Mouse (Mus musculus) frontal cortex, adult (tissue): Measurements from ENCODE around the gene Ostm1.
A peak's percentile ranks its signal among the peaks of the same experiment; 100 is the strongest.

Experiments
- ATAC-seq: cut with Nextera tagmentation; 2 replicates; pipeline ENCODE4 v1.9.2; 2017; ENCODE audit warnings: mild to moderate bottlenecking, moderate library complexity, mixed read lengths; ENCODE audit not compliant: low TSS enrichment

Ostm1 gene

DNA sequence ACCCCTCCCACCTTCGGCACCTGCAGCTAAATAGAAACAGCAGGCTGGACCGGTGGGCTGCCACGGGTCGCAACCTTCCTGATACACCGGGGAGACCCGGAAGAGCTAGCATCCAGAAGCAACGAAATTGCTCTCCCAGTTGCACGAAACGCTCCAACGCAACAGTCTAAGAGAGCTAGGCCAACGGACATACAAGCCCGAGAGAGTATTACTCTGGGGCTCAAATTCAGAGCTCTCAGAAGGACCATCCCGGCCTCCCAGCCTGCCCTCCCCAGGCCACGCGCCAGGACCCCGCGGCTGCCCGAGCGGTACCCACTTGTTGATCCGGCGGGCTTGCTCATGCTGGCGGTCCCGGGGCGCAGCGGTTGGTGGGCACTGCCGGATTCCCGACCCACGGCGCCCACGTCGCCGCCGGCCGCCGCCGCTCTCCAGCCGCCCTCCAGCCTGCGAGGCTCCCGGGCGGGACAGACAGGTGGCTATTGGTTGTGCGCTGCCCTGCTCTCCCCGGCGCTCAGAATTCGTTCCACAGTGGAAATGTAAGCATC is 984 bp upstream of the Ostm1 start:
- no peak for ATAC-seq

DNA sequence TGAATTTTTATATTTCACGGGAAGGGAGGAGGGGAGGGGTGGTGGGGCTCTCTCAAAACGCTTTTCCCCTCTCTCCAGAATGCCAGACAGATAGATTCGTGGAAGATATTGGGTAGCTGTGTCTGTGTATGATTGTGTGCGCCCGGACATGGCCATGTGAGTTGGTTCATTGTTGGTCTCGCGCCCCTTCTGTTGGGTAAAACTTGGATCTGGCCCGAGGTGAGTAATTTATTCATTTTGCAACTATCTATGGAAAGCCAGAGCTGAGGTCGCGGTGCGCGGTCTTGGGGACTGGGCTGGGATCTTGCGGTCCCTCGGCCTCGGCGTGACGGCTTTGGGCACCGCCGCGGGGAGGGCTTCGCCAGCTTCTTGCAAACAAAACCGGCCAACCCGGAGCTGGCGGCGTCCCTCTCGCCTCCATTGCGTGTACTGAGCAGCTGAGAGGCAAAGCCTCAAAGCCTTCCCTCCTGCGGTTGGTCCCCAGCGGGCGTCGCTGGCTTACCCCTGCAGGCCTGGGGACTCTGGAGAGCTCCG is 347 bp downstream of the Ostm1 start:
- ATAC-seq, result no peak

DNA sequence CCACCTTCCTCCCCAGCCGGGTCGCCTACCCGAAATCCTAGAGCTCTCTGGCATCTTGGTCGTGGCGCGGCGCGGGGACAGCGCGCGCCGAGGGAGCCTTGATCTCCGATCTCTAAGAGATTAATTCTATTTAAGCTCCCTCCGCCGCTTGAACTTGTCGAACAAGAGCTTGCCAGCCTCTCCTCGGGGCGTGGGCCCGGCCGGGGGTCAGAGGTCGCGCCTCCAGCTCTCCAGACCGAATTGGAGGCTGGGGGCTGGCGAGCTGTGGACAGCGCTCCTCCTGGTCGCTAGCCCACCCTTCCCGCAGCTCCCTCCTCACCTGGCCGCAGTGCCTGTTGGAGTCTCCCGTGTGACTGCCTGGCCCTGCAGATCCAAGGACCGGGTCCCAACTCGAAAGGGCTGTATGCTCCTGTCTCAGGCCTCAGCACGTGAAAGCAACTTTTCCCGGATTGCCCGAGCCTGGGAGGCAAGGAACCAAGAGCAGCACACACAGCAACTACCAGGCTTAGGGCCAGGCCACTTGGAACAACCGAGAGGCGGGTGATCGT is 888 bp downstream of the Ostm1 start:
- ATAC-seq, result no peak

DNA sequence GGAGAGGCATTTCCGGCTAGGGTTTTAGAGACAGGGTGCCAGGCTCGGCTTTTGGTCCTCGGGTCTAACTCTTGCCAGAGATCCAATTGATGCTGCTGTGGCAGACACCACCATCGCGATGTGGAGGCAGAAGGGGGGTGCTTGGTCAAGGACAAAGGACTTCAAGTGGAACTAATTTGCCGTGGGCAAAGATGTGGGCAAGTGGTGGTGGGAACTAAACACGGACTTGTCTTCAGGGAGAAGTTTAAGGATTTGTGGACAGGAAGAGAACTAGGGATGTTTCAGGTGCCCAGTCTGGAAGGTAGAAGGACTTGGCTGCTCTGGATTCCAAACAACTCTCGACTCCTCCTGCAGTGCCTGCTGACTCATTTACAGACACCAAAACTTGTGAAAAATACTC is 1.5 kb downstream of the Ostm1 start:
- no peak for ATAC-seq

DNA sequence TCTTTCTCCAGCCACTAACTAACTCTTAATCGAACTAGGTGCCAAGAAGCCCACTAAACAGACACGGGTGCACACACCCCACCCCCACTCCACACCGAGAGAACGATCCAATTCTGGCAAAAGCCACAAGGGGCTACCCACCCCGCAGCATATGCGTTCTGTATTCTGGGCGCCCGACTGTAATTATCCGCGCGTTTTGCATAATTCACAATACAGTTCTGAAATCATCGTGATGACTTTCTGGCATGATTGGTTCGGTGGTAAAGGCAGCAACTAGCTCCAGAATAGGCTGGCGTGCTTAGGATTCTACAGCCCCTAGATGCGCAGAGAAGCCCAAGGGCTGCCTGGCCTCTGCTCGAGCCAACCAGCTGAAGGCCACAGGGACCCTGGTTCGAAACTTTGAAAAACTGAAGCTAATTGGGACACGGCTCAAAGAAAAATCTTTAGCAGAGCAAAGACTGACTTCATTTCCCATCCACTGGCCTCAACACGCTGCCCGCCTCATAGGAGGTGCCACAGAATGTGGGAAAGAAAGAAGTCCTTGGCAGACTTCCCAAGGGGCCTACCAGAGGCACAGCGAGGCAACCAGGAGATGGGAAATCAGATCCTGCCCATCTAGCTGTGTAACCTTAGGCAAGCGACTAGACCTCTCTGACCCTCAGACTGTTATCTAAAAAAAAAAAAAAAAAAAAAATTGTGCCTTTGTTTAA is 2.1 kb downstream of the Ostm1 start:
- ATAC-seq, result no peak

DNA sequence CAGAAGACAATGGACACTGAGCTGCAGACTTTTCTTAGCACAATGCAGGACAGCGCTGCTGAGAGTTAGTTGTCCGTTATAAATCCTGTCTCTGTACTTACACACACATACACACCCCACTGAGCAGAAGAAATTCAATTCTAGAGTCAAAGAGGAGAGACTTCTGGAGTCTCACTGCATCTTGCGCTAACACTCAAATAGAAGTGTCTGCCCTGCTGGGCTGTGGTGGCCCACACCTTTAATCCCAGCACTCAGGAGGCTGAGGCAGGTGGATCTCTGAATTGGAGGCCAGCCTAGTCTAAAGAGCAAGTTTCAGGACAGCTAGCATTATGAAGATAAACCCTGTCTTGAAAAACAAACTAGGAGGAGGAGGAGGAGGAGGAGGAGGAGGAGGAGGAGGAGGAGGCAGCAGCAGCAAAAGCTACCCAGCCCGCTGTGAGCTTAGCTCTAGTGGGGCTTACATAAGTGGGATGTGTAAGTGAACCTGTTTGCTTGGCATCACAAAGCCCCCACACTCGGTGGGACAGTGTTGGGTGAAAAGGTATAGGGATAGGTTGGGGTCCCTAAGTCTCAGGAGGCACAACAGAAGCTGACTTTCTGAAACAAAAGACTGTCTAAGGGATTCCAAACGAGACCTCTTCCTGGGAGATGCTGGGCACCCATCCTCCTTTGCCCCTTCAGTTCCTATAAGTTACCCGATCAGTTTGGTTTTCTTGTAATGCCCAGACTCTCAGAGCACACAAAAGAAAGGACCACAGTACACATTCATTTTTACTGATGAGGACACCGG is 4.5 kb downstream of the Ostm1 start:
- no peak for ATAC-seq

DNA sequence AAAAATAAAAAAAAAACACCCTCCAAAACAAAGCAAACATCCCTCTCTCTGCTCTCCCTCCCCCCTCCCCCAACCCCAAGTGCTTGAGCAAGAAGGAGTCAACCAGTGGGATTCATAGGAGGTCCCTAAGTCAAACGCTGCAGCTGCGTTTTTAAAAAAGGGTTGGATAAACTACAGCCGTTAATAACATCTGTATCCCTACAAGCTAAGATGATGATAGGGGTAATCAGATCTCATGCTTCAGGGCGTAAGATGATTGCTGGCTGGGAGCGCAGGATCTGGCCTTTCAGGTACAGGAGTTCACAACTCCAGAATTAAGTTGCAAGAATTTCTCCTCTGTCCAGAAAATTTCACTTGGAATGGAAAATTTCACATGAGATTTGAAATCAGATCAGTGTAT is 5.9 kb downstream of the Ostm1 start:
- no peak for ATAC-seq

DNA sequence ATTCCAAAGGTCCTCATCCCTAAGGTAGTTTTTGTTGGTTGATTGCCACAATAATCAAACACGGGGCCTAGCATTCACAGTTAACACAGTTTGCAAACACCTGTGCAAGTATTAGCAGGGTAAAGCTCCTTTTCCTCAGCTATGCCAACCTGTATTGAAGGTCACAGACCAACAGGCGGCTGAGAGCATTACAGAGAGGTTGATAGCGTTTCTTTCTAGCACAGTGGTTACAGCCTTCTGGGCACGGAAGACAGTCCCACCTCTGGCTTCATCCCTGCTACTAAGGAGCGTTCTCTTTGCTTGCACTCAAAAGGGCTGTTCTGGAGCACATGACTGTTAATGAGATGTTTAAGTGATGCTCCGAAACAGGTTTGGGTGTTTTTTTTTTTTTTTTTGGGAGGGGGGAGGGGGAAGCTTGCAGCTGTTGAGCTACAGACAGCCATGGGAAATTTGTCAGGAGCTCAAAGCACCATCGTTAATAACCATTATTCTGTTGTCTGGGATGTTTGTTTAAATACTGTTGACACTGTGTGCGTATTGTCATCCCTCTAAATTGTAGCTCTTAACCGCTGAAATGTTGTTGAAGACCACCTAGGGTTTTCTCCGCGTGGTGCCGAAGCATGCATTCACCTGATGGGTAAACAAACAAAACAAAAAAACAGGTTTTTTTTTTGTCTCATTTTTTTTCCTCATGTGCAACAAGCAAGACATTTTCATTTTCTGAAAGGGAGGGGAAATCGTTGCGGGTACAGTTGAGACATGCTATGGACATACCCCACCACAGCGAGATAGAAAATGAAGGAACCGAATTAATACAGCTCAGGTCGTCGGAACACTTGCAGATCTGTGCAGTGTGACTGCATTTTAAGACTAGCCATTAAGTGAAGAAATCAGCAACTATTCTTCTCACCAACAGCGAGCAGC is 6.9 kb downstream of the Ostm1 start:
- no peak for ATAC-seq

DNA sequence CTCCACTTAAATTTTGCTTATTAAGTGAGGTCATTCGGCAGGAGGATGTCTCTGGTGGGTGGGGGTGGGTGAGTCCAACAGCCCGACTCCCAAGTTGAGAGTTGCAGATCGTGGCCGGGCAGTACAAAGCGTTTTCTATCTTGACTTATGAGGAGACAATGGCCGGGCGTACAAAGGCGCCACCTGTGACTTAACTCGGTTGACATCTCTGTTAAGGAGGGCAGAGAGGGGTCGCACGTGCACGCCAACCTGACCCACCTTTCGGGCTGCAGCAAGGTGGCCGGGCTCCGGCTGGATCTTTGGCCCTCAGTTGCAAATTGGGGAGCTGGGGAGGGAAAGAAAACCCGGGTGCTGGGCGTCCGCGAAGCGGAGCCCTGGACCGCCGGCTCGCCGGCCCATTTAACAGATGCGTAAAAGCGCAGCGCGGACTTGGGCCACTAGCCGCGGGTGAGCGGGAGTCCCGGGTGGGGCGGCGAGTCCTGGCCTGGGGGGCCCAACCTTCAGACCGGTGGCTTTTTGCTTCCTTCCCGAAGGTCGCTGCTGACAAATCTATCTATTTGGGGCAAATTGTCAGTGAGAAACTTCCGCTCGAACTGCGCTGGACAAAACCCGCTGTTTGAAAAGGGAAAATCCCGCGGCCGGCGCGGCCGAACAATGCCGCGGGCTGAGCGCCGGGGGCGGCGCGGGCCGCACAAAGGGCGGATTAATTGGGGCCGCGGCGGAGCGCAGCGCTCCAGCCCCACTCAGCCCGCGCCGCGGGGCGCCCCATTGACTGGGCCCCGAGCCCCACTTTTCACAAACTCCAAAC is 7.8 kb downstream of the Ostm1 start:
- ATAC-seq, result no peak

DNA sequence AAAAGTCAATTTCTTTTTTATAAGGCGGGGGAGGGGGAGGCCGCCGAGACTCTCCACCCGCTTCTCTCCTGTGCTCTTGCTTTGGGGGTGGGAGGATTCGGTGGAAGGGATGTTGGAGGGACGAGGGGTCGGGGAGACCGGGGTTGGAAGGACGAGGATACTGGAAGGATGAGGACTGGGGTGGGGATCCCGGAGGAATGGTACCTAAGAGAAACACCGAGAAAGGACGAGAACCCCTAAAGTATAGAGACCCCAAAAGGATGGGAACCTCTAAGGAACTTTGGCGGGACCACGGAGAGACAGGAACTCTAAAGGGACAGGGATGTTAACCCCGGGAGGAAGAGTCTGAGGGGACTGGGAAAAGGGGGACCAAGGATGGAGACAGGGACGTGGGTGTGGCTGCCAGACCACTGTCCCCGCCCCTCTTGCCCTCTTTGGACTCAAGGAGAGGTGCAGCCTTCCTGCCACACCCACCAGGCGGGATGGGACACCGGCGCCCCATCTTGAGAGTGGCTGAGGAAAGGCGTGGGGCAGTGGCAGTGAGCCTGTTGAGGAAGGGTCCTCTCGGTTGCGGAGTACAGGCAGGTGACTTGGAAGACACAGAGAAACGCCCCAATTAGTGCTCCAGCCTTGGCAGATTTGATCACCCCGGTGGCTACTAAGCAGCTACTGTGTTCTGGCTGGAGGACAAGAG is 8.5 kb downstream of the Ostm1 start:
- no peak for ATAC-seq

DNA sequence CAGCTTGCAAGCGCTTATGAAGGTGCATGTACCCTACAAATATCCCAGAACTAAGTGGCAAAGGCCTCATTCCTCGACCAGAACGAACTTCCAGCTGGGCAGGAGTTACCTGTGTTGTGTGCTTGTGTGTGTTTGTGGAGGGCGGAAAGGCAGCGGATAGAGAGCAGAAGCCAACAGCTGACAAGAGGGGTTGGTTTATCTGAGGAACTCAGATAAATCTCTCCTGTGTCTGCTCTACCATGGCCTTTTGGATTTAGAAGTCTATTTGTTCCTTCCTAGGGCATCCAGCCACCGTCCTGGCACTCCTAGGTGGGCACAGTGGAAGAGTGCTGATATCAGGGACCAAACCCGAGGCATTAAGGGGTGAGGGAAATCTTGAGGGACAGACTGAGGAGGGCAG is 9.6 kb downstream of the Ostm1 start:
- no peak for ATAC-seq

DNA sequence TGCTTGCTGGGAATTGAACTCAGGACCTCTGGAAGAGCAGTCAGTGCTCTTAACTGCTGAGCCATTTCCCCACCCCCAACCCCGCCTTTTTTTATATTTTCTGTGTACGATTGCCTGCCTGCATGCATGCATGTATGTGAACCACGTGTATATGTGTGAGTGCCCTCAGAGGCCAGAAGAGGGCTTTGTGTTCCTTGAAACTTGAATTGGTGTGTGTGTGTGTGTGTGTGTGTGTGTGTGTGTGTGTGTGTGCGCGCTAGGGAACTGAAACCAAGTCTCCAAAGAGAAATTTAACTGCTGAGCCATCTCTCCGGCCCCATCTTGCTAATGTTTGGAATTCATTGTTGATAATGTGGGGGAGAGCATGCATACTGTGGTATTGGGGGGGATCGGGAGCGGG is 15.0 kb downstream of the Ostm1 start:
- no peak for ATAC-seq

DNA sequence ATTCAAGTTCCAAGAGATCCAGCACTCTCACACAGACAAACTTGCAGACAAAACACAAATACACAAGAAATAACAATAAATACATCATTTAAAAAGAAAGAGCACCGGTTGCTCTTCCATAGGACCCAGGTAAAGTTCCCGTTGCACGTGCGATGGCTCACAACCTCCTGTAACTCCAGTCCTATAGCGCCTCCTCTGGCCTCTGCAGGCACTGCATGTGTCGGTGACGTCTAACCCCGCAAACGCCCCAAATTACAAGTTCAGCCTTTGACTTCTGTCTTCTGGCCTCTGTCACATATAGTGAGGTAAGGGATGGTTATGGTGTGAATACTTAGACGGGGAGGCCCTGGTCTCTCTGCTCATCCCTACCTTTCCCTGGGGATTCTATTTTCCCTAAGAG is 17.9 kb downstream of the Ostm1 start:
- ATAC-seq, result no peak

DNA sequence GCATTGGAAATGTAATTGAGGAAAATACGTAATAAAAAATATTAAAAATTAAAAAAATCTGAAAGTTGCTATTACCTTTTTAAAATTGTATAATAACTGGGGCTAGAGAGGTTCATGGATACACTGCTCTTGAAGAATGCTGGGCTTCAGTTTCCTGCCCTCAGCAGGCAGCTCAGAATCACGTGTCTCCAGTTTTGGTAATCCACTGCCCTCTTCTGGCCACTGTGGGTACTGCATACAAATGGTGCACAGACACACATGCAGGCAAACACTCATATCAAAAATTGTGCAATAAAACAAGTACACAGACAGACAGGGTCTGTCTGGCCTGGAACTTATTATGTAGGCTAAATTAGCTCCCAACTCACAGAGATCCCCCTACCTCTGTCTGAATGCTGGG is 21.3 kb downstream of the Ostm1 start:
- no peak for ATAC-seq

DNA sequence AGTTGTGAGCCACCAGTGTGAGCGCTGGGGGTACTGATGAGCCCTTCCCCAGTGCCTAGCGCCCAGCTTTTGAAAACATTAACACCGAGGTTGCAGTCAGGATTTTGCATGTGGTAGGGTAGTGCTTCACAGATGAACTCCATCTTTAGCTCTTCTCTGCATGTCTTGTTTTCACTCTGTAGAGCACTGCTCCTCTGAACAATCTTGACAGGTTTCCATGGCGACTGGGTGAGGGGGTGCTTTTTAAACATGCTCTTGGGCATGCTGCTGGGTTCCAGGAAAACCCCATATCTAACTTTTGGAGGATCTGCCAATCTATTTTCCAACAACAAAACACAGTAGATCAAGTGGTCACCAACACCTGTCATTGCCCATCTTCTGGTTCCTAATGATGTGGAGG is 23.1 kb downstream of the Ostm1 start:
- ATAC-seq, result no peak

DNA sequence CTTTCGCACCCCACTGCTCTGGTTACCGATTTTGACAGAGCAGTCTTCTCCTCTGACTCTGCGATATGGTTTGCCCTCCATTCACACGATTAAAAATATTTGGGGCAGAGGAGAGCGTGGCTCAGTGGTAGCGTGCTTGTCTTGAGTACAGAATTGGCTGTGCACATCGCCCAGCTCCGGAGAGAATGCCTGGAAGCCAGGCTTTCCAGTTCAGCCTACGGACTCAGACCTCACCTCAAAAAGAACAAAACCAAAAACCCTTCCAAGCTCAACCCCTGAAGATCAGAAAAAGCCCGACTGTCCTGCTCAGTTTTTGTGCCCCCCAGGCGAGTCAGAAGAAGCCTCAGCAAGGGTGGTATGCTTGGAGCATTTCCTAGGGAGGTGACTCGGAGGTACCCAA is 29.5 kb downstream of the Ostm1 start:
- ATAC-seq, result no peak

DNA sequence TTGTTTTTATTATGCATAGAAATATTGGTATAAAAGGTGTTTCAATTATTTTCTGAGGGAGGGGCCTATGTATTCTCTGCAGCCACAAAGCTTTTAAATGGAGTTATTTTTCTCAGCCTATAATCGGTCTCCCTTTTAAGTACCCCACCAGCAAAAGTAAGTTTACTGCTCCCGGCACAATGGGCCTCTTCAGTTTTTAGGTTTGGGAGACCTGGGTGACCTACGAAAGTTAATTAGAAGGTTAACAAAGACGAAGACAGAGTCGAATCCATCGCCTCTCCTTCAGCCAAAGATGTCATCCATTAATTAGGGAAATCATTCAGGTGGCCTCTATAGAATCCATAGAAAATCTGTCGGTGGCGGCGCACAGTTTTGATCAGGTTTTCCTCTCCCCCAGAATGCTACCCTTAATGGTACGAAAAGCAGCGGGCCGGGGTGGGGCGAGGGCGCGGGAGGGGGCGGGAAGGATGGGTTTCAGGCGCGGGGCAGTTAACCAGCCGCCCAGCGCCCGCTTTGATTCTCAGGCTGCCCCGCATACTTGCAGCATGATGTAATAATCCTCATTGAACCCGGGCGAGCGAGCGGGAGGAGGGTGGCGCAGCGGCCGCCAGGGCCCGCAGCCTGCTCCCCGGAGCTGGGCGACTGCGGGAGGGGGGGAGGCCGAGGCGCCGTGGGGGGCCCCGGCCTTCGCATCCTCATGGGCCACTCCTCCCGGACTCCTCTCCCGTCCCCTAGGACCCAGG is 30.2 kb downstream of the Ostm1 start:
- 0 out of 2 replicates have a peak, but pooled peaks have one; percentile 41 for ATAC-seq

DNA sequence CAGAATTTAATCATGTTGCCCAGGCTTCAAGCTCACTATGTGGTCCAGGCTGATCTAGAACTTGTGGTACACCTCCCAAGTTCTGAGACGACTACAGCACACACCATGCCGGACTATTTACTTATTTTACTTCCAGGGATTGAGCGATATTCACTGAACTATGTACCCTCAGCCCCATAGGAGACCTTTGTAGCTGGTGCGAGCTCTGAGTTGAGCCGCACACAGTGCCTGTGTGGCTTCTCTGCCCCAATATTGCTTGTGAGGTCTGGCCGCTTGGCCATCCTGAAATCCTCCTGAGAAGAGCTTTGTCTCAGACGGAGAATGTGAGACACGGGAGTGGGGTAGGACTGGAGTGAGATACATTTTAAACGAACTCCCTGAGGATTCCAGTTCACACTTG is 31.1 kb downstream of the Ostm1 start:
- no peak for ATAC-seq

DNA sequence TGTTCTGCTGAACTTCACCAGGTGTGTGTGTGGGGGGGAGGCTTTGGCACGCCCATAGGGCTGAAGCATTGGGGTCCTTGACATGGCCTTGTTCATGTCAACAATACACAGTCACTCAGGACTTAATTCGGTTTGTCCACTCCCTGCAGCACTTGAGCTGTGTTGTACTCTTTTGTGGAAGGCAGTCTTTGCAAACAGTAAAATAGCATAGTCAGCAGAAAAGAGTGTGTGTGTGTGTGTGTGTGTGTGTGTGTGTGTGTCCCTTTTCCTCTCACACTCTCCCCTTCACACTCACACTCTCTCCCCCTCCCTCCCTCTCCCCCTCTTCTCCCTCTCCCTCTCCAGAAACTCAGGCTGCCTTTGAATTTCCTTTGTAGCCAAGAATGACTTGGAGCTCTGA is 34.7 kb downstream of the Ostm1 start:
- ATAC-seq, result no peak
